ENCODE assay signal across 8 mouse cellular contexts in genomic region chr4:129247381-129248242, GRCm38 (mm10). TPM values are rescaled to one million over a fixed set of nuclear protein-coding genes. Genes with fewer than 3 reads are reported as not detected.
DNase-seq lines count a peak whose midpoint lies in the region; ATAC-seq and TF ChIP-seq lines count a peak whose summit lies in the region.

No protein-coding gene starts in this region.

- H3K27me3 ChIP-seq in C2C12 (ENCODE audit: control insufficient read depth, insufficient read depth, insufficient read length), result no peaks in the 10 kb centered on the region
- peaks cover 41% of the 10 kb centered on the region for H3K27me3 ChIP-seq in forebrain, postnatal 0 days (ENCODE audit: insufficient read depth, low read length)
- H3K27me3 ChIP-seq in liver, embryonic 11.5 days (replicated peaks; ENCODE audit: control insufficient read depth, insufficient read depth, low read length), result peaks cover 63% of the 10 kb centered on the region
- no peaks in the 10 kb centered on the region for H3K27me3 ChIP-seq in small intestine, adult 2 months (ENCODE audit: control insufficient read depth, insufficient read depth, low read length)

- peaks cover 48% of the 10 kb centered on the region for H3K79me3 ChIP-seq in C2C12 (ENCODE audit: low read depth)

- no peak for ATAC-seq in forebrain, postnatal 0 days
- peak; percentile 21; the same call in 1 of the 2 replicates for ATAC-seq in liver, embryonic 11.5 days (replicated peaks; ENCODE audit: low FRiP score)

- no peaks in the 10 kb centered on the region for H3K9me3 ChIP-seq in forebrain, postnatal 0 days (ENCODE audit: low read length)
- no peaks in the 10 kb centered on the region for H3K9me3 ChIP-seq in liver, embryonic 11.5 days (ENCODE audit: control insufficient read depth, low read length)

- no peak overlapping the region for H3K27ac ChIP-seq in forebrain, postnatal 0 days (ENCODE audit: low read depth, low read length)
- H3K27ac ChIP-seq in liver, embryonic 11.5 days (ENCODE audit: low read depth, low read length), result no peak overlapping the region
- peak overlapping the region; percentile 96 for H3K27ac ChIP-seq in small intestine, adult 2 months (ENCODE audit: insufficient read depth, low read depth, low read length)

- peak; percentile 62 to 80 for DNase-seq in adrenal gland, adult (ENCODE audit: inconsistent age in 2 of 2, low spot score in 1 of 2)
- DNase-seq in adrenal gland, postnatal 4 days (ENCODE audit: low spot score in 2 of 2), result no peak
- DNase-seq in forebrain, postnatal 0 days, result no peak
- DNase-seq in liver, embryonic 11.5 days (ENCODE audit: low spot score), result no peak
- DNase-seq in thymus, postnatal 25 days, result no peak
- no peak for DNase-seq in adipocyte (ENCODE audit: low spot score)

- H3ac ChIP-seq in C2C12 (ENCODE audit: control insufficient read depth, insufficient read length, low read depth), result peak overlapping the region; percentile 87

- H3K4me1 ChIP-seq in forebrain, postnatal 0 days (ENCODE audit: insufficient read depth), result 0 out of 2 replicates have a peak, but pooled peaks cover 4% of the 10 kb centered on the region
- peaks cover 18% of the 10 kb centered on the region for H3K4me1 ChIP-seq in liver, embryonic 11.5 days (replicated peaks; ENCODE audit: control insufficient read depth, insufficient read depth, low read length)
- peaks cover 28% of the 10 kb centered on the region; the same call in 1 of the 2 replicates for H3K4me1 ChIP-seq in small intestine, adult 2 months (ENCODE audit: control insufficient read depth, insufficient read depth, insufficient read length, low read length)

- peak overlapping the region; percentile 98 for H3K4me2 ChIP-seq in forebrain, postnatal 0 days (ENCODE audit: low read depth)
- peak overlapping the region; percentile 93 for H3K4me2 ChIP-seq in liver, embryonic 11.5 days

- H3K4me3 ChIP-seq in C2C12 (ENCODE audit: insufficient read depth, poor library complexity, severe bottlenecking), result peak overlapping the region; percentile 76
- peak overlapping the region; percentile 51 for H3K4me3 ChIP-seq in forebrain, postnatal 0 days (ENCODE audit: low read depth, low read length)
- peak overlapping the region; percentile 68 for H3K4me3 ChIP-seq in liver, embryonic 11.5 days (ENCODE audit: low read depth, low read length)
- peak overlapping the region; percentile 92 for H3K4me3 ChIP-seq in small intestine, adult 2 months (ENCODE audit: low read depth, low read length)

- no peaks in the 10 kb centered on the region for H3K36me3 ChIP-seq in C2C12 (ENCODE audit: control insufficient read depth, insufficient read depth)
- no peaks in the 10 kb centered on the region for H3K36me3 ChIP-seq in forebrain, postnatal 0 days (ENCODE audit: insufficient read depth)
- H3K36me3 ChIP-seq in liver, embryonic 11.5 days (ENCODE audit: control insufficient read depth, insufficient read depth, low read length), result no peaks in the 10 kb centered on the region
- H3K36me3 ChIP-seq in small intestine, adult 2 months (ENCODE audit: control insufficient read depth, insufficient read depth, low read length), result 0 out of 2 replicates have a peak, but pooled peaks cover 4% of the 10 kb centered on the region

- TF ChIP-seq CTCF in C2C12 (IDR thresholded peaks at IDR 0.05; ENCODE audit: control insufficient read depth, insufficient read depth, insufficient read length), result no peak
- no peak for TF ChIP-seq CTCF in forebrain, postnatal 0 days (IDR thresholded peaks at IDR 0.05; ENCODE audit: low read depth)
- no peak for TF ChIP-seq CTCF in small intestine, adult 2 months (IDR thresholded peaks at IDR 0.05; ENCODE audit: extremely low read depth, insufficient read length, insufficient replicate concordance, low read depth, low read length)

- 13% methylated on average over 24 of the region's 24 CpGs for WGBS in forebrain, postnatal 0 days
- whole genome bisulfite sequencing in liver, embryonic 11.5 days, result 9% methylated on average over 24 of the region's 24 CpGs
- 4% methylated on average over 24 of the region's 24 CpGs for WGBS in small intestine, adult 2 months

- peaks cover 62% of the 10 kb centered on the region for H3K79me2 ChIP-seq in C2C12 (ENCODE audit: control insufficient read depth, insufficient read depth)

- H3K9ac ChIP-seq in forebrain, postnatal 0 days, result peak overlapping the region; percentile 46; the same call in 1 of the 2 replicates
- peak overlapping the region; percentile 59 for H3K9ac ChIP-seq in liver, embryonic 11.5 days (ENCODE audit: low read depth, low read length)

- TF ChIP-seq POLR2A in small intestine, adult 2 months (IDR thresholded peaks at IDR 0.05; ENCODE audit: low read depth, low read length), result no peak; the same call in 1 of the 2 replicates

TF ChIP-seq in C2C12, 6 proteins besides CTCF, POLR2A, EP300 and RAD21:
- TF ChIP-seq MYOG (IDR thresholded peaks at IDR 0.05; ENCODE audit: control insufficient read depth, extremely low read depth, insufficient read length) (no peak), FOSL1 (IDR thresholded peaks at IDR 0.05; ENCODE audit: insufficient read depth, low read length, poor library complexity, severe bottlenecking) (no peak), CEBPB (IDR thresholded peaks at IDR 0.05; ENCODE audit: low read depth) (no peak), MAX (IDR thresholded peaks at IDR 0.05) (no peak), MYOD1 (IDR thresholded peaks at IDR 0.05; ENCODE audit: control insufficient read depth, insufficient read length, low read depth) (no peak), USF1 (IDR thresholded peaks at IDR 0.05; ENCODE audit: low read depth) (no peak)
TF ChIP-seq in C2C12: peak in this region for 0.

RNA-seq across cellular contexts. Expression of gene C77080, which starts 13.6 kb away (rescaled TPM):
- total RNA-seq in adrenal gland, postnatal 4 days (2021), result 10 to 100 TPM; 15.7 to 21.0 TPM
- 30.1 TPM for polyA plus RNA-seq in C2C12 (2012; fragmentation: generic; extraction: Trizol)
- total RNA-seq in forebrain, postnatal 0 days (2014; rRNA removed), result 7.8 and 10.6 TPM in 2 replicates
- polyA plus RNA-seq in forebrain, postnatal 0 days (2015; fragmentation: Nextera tagmentation; extraction: Ambion mirVana), result 2.7 and 3.5 TPM in 2 replicates
- 1.2 and 1.6 TPM in 2 replicates for polyA plus RNA-seq in liver, embryonic 11.5 days (2014; fragmentation: Nextera tagmentation; extraction: Ambion mirVana)
- polyA plus RNA-seq in small intestine, adult 2 months (2012; rRNA removed), result 102 and 267 TPM in 2 replicates

RNA-seq across cellular contexts. Expression of gene Sync, which starts 39.8 kb away (rescaled TPM):
- 1 to 10 TPM; 3.8 to 4.4 TPM for total RNA-seq in adrenal gland, postnatal 4 days (2021)
- polyA plus RNA-seq in C2C12 (2012; fragmentation: generic; extraction: Trizol), result 15.0 TPM
- total RNA-seq in forebrain, postnatal 0 days (2014; rRNA removed), result 0.52 and 0.54 TPM in 2 replicates
- 0.48 and 0.79 TPM in 2 replicates for polyA plus RNA-seq in forebrain, postnatal 0 days (2015; fragmentation: Nextera tagmentation; extraction: Ambion mirVana)
- 0.36 and 0.40 TPM in 2 replicates for polyA plus RNA-seq in liver, embryonic 11.5 days (2014; fragmentation: Nextera tagmentation; extraction: Ambion mirVana)
- 0.34 and 0.37 TPM in 2 replicates for polyA plus RNA-seq in small intestine, adult 2 months (2012; rRNA removed)

RNA-seq across cellular contexts. Expression of gene Yars, which starts 58.1 kb away (rescaled TPM):
- 10 to 100 TPM; 79.5 to 80.4 TPM for total RNA-seq in adrenal gland, postnatal 4 days (2021)
- polyA plus RNA-seq in C2C12 (2012; fragmentation: generic; extraction: Trizol), result 105 TPM
- total RNA-seq in forebrain, postnatal 0 days (2014; rRNA removed), result 97.7 and 119 TPM in 2 replicates
- 108 and 120 TPM in 2 replicates for polyA plus RNA-seq in forebrain, postnatal 0 days (2015; fragmentation: Nextera tagmentation; extraction: Ambion mirVana)
- polyA plus RNA-seq in liver, embryonic 11.5 days (2014; fragmentation: Nextera tagmentation; extraction: Ambion mirVana), result 129 TPM in 2 replicates
- polyA plus RNA-seq in small intestine, adult 2 months (2012; rRNA removed), result 5.5 and 7.8 TPM in 2 replicates

RNA-seq across cellular contexts. Expression of gene S100pbp, which starts 58.1 kb away (rescaled TPM):
- total RNA-seq in adrenal gland, postnatal 4 days (2021), result 10 to 100 TPM; 42.7 to 44.7 TPM
- 8.1 TPM for polyA plus RNA-seq in C2C12 (2012; fragmentation: generic; extraction: Trizol)
- 41.4 and 52.2 TPM in 2 replicates for total RNA-seq in forebrain, postnatal 0 days (2014; rRNA removed)
- 11.0 and 15.6 TPM in 2 replicates for polyA plus RNA-seq in forebrain, postnatal 0 days (2015; fragmentation: Nextera tagmentation; extraction: Ambion mirVana)
- polyA plus RNA-seq in liver, embryonic 11.5 days (2014; fragmentation: Nextera tagmentation; extraction: Ambion mirVana), result 17.2 and 18.9 TPM in 2 replicates
- polyA plus RNA-seq in small intestine, adult 2 months (2012; rRNA removed), result 2.3 and 6.4 TPM in 2 replicates

Comparison
In these comparisons a context has a peak if more than half of its experiments do, and no peak if none do; other contexts are left out.
1. DNase-seq: peak in adrenal gland, adult (2 of 2); none in adrenal gland, postnatal 4 days (0 of 2), forebrain, postnatal 0 days (single experiment), liver, embryonic 11.5 days (single experiment), thymus, postnatal 25 days (single experiment) and adipocyte (single experiment).
2. RNA of gene Yars, which starts 58.1 kb away (polyA plus RNA-seq): 129 TPM in liver, embryonic 11.5 days, 108 to 120 TPM in forebrain, postnatal 0 days and 105 TPM in C2C12 (single experiment); 5.5 to 7.8 TPM in small intestine, adult 2 months; every median in the first group is over 10 times any median in the second.
3. Peak in every context shown above with its lines, with median percentiles within 50 percentile points of each other: H3K4me3 ChIP-seq.